Mouse (Mus musculus) heart, postnatal 14 days (tissue): Measurements from ENCODE around the gene Fkbp11. TPM values are rescaled to one million over a fixed set of nuclear protein-coding genes. Genes with fewer than 3 reads are reported as not detected.

Experiments used
- DNase-seq, 2 experiments: peaks; one replicate each; pipeline ENCODE4 v3.0.0; 2021 to 2022
- intact Hi-C: fragments of 180-260 bp; cut with DNase I; formaldehyde crosslinking; loops from one replicate; pipeline ENCODE4 v1.15.1; 2025
- total RNA-seq, 2 experiments: library from RNA; stranded (reverse); gene quantifications; 2 replicates each; pipeline ENCODE4 v1.2.3; 2021

Fkbp11 gene
- total RNA-seq, 2 experiments from 2014 or later = 4.6 to 5.0 TPM

- intact Hi-C loops = no loop called here
- DNase-seq = no peak
Observed at GRCm38 (mm10) chr15:98742766-98743428, 14.9 kb upstream of the Fkbp11 start.

GRCm38 (mm10) chr15:98740219-98740618, 12.2 kb upstream of the Fkbp11 start:
- intact Hi-C loops = no loop called here
- DNase-seq = no peak

GRCm38 (mm10) chr15:98738796-98739195, 10.8 kb upstream of the Fkbp11 start:
- intact Hi-C loops = no loop called here
- no peak for DNase-seq

- DNase-seq = peak; percentile 29 to 57
- intact Hi-C loops = no loop called here
Observed at GRCm38 (mm10) chr15:98737881-98738280, 9.9 kb upstream of the Fkbp11 start.

GRCm38 (mm10) chr15:98736521-98736920, 8.5 kb upstream of the Fkbp11 start:
- no peak for DNase-seq
- intact Hi-C loops = no loop called here

GRCm38 (mm10) chr15:98733976-98734566, 6.1 kb upstream of the Fkbp11 start:
- intact Hi-C loops = no loop called here
- DNase-seq = no peak

GRCm38 (mm10) chr15:98733370-98733769, 5.4 kb upstream of the Fkbp11 start:
- intact Hi-C loops = no loop called here
- DNase-seq = no peak

- intact Hi-C loops = no loop called here
- no peak for DNase-seq
Observed at GRCm38 (mm10) chr15:98732006-98732531, 4.1 kb upstream of the Fkbp11 start.

GRCm38 (mm10) chr15:98730790-98731189, 2.8 kb upstream of the Fkbp11 start:
- DNase-seq = no peak
- intact Hi-C loops = no loop called here

GRCm38 (mm10) chr15:98729791-98730545, 2.0 kb upstream of the Fkbp11 start:
- intact Hi-C loops = loop anchor here (5.0 kb wide), 1 partner anchor 62 kb away; no protein-coding TSS in a partner anchor
- DNase-seq = no peak

- DNase-seq = no peak
- intact Hi-C loops = loop anchor here (5.0 kb wide), 1 partner anchor 64 kb away; no protein-coding TSS in a partner anchor
Observed at GRCm38 (mm10) chr15:98728366-98728765, 368 bp upstream of the Fkbp11 start.

- no peak for DNase-seq
- intact Hi-C loops = loop anchor here (5.0 kb wide), 1 partner anchor 66 kb away; no protein-coding TSS in a partner anchor
Observed at GRCm38 (mm10) chr15:98726746-98727145, 1.3 kb downstream of the Fkbp11 start.

GRCm38 (mm10) chr15:98726079-98726478, 1.9 kb downstream of the Fkbp11 start:
- DNase-seq = no peak
- intact Hi-C loops = loop anchor here (5.0 kb wide), 1 partner anchor 66 kb away; no protein-coding TSS in a partner anchor

GRCm38 (mm10) chr15:98724441-98724840, 3.6 kb downstream of the Fkbp11 start:
- no peak for DNase-seq
- intact Hi-C loops = no loop called here

- peak; percentile 31 for DNase-seq
Observed at GRCm38 (mm10) chr15:98722854-98723253, 5.1 kb downstream of the Fkbp11 start.

GRCm38 (mm10) chr15:98722191-98722590, 5.8 kb downstream of the Fkbp11 start:
- intact Hi-C loops = no loop called here
- DNase-seq = no peak

More at GRCm38 (mm10) chr15:98722854-98723253, 5.1 kb downstream of the Fkbp11 start:
- intact Hi-C loops = no loop called here

- intact Hi-C loops = no loop called here
- DNase-seq = no peak
Observed at GRCm38 (mm10) chr15:98717301-98717700, 10.7 kb downstream of the Fkbp11 start.

GRCm38 (mm10) chr15:98714230-98714652, 13.8 kb downstream of the Fkbp11 start:
- DNase-seq = peak; percentile 33 to 68
- intact Hi-C loops = no loop called here

- intact Hi-C loops = no loop called here
- DNase-seq = peak; percentile 70 to 79
Observed at GRCm38 (mm10) chr15:98710442-98710841, 17.6 kb downstream of the Fkbp11 start.

- peak; percentile 81 to 88 for DNase-seq
- intact Hi-C loops = loop anchor here (5.0 to 10.0 kb wide), 2 partner anchors 77 to 94 kb away; partner anchors contain the start of gene Wnt1
Observed at GRCm38 (mm10) chr15:98707766-98708372, 20.1 kb downstream of the Fkbp11 start, which contains the start of gene Ccdc65. Gene Ccdc65, plus strand, starts transcription at chr15:98708207.
